Mouse (Mus musculus) CH12.LX (cell line): Measurements from ENCODE around the gene Mien1.

Experiments
- CHD1 ChIP-seq: IDR thresholded peaks from 2 replicates; pipeline ENCODE4 v1.6.1; 2012; ENCODE audit warnings: low read depth, low read length, improper control_type of control experiment, inconsistent platforms
- CTCF ChIP-seq, 2 experiments: IDR thresholded peaks in 1 of 2; conservative IDR thresholded peaks in 1 of 2; 2 replicates each; pipeline ENCODE4 v1.5.1; 2011 to 2012; ENCODE audit warnings: low read depth in 2 of 2, low read length in 2 of 2, improper control_type of control experiment in 1 of 2, inconsistent platforms in 1 of 2, mild to moderate bottlenecking in 1 of 2, moderate library complexity in 1 of 2
- EP300 ChIP-seq: IDR thresholded peaks from 2 replicates; pipeline ENCODE4 v1.6.1; 2011; ENCODE audit warnings: low read length, improper control_type of control experiment
- JUND ChIP-seq: conservative IDR thresholded peaks from 2 replicates; pipeline ENCODE4 v1.6.1; 2011; ENCODE audit warnings: low read depth, low read length, improper control_type of control experiment
- MAFK ChIP-seq: IDR thresholded peaks from 2 replicates; pipeline ENCODE4 v1.6.1; 2011; ENCODE audit warnings: low read length, improper control_type of control experiment; ENCODE audit not compliant: insufficient replicate concordance
- MXI1 ChIP-seq: IDR thresholded peaks from 2 replicates; pipeline ENCODE4 v1.6.1; 2011; ENCODE audit warnings: mild to moderate bottlenecking, low read depth, low read length, improper control_type of control experiment
- ZNF384 ChIP-seq: IDR thresholded peaks from 2 replicates; pipeline ENCODE4 v1.6.1; 2012; ENCODE audit warnings: low read depth, low read length, improper control_type of control experiment, inconsistent platforms

- TF ChIP-seq MXI1 (no peak), ZNF384 (no peak), JUND (no peak), CTCF (conservative IDR thresholded peaks at IDR 0.05 in 1 of 2, IDR thresholded peaks at IDR 0.05 in 1 of 2; ENCODE audit: low read depth in 2 of 2, low read length in 2 of 2) (no peak), MAFK (no peak), EP300 (no peak), CHD1 (no peak)
Measured at GRCm38 (mm10) chr11:98449419-98449818, 10.6 kb upstream of the Mien1 start.
